Mouse (Mus musculus) hindbrain, postnatal 0 days (tissue): ENCODE measurements around the gene Gm42878. TPM values are rescaled to one million over a fixed set of nuclear protein-coding genes. Genes with fewer than 3 reads are reported as not detected.

Experiments used
- ATAC-seq: fragments of 200-750 bp; cut with Nextera tagmentation; 2 replicates; pipeline ENCODE4 v1.8.0; 2017; ENCODE audit warnings: mild to moderate bottlenecking, moderate TSS enrichment, moderate library complexity
- DNase-seq: peaks from one replicate; pipeline ENCODE4 v3.0.0-alpha.2; 2015; ENCODE audit warnings: low spot score
- H3K27ac ChIP-seq: fragments of 300-500 bp; sonication (generic); 2 replicates; pipeline ENCODE4 v1.5.1; 2014; ENCODE audit warnings: mild to moderate bottlenecking
- H3K27me3 ChIP-seq: fragments of 300-500 bp; sonication (generic); 2 replicates; pipeline ENCODE4 v1.6.1; 2014; ENCODE audit warnings: low read length, mixed read lengths; ENCODE audit not compliant: insufficient read depth
- H3K36me3 ChIP-seq: fragments of 300-500 bp; sonication (generic); 2 replicates; pipeline ENCODE4 v1.6.1; 2014; ENCODE audit warnings: low read length, mixed read lengths; ENCODE audit not compliant: insufficient read depth
- H3K4me1 ChIP-seq: fragments of 300-500 bp; sonication (generic); 2 replicates; pipeline ENCODE4 v1.6.1; 2014; ENCODE audit warnings: antibody characterized with exemption, low read length, mixed read lengths; ENCODE audit not compliant: insufficient read depth
- H3K4me2 ChIP-seq: fragments of 300-500 bp; sonication (generic); 2 replicates; pipeline ENCODE4 v1.6.1; 2014; ENCODE audit warnings: low read depth, mild to moderate bottlenecking, low read length, moderate library complexity, mixed read lengths
- H3K4me3 ChIP-seq: fragments of 300-500 bp; sonication (generic); 2 replicates; pipeline ENCODE4 v1.5.1; 2014; ENCODE audit warnings: low read length
- H3K9ac ChIP-seq: fragments of 300-500 bp; sonication (generic); replicated peaks from 2 replicates; pipeline ENCODE4 v1.6.1; 2014; ENCODE audit warnings: mild to moderate bottlenecking, low read length, moderate library complexity, mixed read lengths
- H3K9me3 ChIP-seq: fragments of 300-500 bp; sonication (generic); 2 replicates; pipeline ENCODE4 v1.6.1; 2016; ENCODE audit warnings: low read length, mixed read lengths
- CTCF ChIP-seq: IDR thresholded peaks from 2 replicates; pipeline ENCODE4 v1.5.1; 2016; ENCODE audit warnings: antibody characterized with exemption, control low read depth, low read depth
- WGBS: fragments of 180-500 bp; shearing (Covaris S2); extraction: QIAGEN DNeasy Blood & Tissue Kit; methylation state at CpG from one replicate; pipeline ENCODE4 v1.1.7; 2014; 5-methylcytosine and 5-hydroxymethylcytosine counted together
- polyA plus RNA-seq: library from polyadenylated mRNA; unstranded; fragments of >200 nt; fragmentation: Nextera tagmentation; extraction: Ambion mirVana; gene quantifications from 2 replicates; pipeline ENCODE4 v1.2.1, GENCODE M21; 2015
- total RNA-seq: library from RNA; depleted of rRNA; stranded (reverse); fragments of >200 nt; gene quantifications from 2 replicates; pipeline ENCODE4 v1.2.3, GENCODE M21; 2014

Gm42878 gene
- total and polyA plus RNA-seq, 2 experiments from 2014 or later, result not detected

DNA sequence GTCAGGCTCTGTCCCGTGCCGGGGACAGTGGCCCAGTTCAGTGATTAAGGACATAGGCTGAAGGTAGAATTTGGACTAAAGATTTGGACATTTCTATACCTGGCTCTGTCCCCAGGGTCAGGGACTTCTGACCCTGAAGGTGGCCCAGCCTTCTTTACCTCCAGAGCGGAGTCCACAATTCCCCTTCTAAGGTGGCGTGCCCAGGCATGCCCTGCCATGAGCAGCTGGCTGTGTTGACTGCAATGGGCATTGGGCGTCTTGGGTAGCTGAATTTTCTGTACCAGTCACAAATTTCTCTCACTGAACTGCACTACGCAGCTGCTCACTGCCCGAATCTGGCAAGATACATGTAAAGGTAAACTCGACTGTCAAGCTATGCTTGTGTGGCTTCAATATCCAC is 36.7 kb upstream of the Gm42878 start:
- no peak overlapping the region for H3K9ac ChIP-seq
- TF ChIP-seq CTCF, result no peak
- ATAC-seq, result no peak

DNA sequence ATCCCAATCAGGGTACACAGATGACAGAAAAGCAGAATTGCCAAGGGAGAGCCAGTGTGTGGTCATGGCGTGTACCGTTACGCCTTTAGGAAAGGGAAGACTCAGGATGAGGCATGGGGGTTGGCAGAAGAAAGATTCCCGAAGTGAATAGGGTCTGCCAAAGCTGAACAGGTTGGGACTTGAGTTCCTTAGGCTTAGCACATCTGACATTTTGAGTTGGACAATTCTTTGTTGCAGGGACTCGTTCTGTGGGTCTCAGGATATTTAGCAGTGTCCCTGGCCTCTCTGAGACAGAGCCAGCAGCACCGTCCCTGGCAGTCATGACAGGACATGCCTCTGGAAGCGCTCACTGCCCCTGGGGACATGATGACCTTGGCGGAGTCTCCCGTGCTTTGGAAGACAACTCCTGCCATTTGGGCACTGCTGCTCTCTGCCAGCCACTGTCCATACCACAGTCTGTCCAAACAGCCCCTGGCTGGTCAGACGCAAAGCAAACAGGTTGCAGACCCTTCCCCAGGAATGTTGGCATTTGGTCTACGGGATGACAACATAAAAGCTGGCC is 31.7 kb upstream of the Gm42878 start:
- H3K27me3 ChIP-seq, result no peaks in the 10 kb centered on the region
- H3K27ac ChIP-seq, result no peak overlapping the region
- peaks cover 30% of the 10 kb centered on the region for H3K36me3 ChIP-seq
- TF ChIP-seq CTCF, result no peak
- H3K4me3 ChIP-seq, result no peak overlapping the region
- no peak overlapping the region for H3K9ac ChIP-seq
- DNase-seq, result no peak
- no peaks in the 10 kb centered on the region for H3K4me1 ChIP-seq
- no peaks in the 10 kb centered on the region for H3K9me3 ChIP-seq
- 84% methylated on average over 11 of the region's 11 CpGs for WGBS
- H3K4me2 ChIP-seq, result no peak overlapping the region
- ATAC-seq, result no peak

More for the DNA sequence above, 36.7 kb upstream of the Gm42878 start:
- WGBS, result 89% methylated on average over 8 of the region's 8 CpGs
- peaks cover 8% of the 10 kb centered on the region; the same call in 1 of the 2 replicates for H3K36me3 ChIP-seq
- no peak overlapping the region for H3K4me3 ChIP-seq
- no peak overlapping the region for H3K4me2 ChIP-seq
- no peaks in the 10 kb centered on the region for H3K9me3 ChIP-seq
- no peak overlapping the region for H3K27ac ChIP-seq
- no peak for DNase-seq
- H3K27me3 ChIP-seq, result no peaks in the 10 kb centered on the region
- H3K4me1 ChIP-seq, result no peaks in the 10 kb centered on the region

- 94% methylated on average over 11 of the region's 11 CpGs for WGBS
These were observed 30.6 kb upstream of the Gm42878 start for GRCm38 (mm10) chr5:121575867-121576266.

DNA sequence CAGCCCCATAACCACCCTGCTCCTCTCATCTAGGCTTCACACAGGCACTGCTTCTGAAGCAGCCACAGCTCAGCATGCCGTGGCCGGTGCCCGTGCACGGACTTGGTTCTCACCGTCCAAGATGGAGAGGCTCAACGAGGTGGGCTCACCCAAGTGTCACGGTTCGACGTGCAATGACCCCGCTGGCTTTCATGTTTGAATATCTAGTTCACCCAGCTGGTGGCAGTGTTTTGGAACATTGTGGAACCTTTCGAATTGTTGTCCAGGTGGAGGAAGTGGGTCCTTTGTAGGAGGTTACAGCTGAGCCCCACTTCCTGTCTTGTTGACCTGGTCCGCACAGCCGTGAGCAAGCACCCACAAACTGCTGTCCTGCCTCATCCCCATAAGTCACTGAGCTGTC is 28.9 kb upstream of the Gm42878 start:
- TF ChIP-seq CTCF, result no peak
- Histone ChIP-seq H3K27ac (no peak overlapping the region), H3K4me2 (no peak overlapping the region), H3K4me3 (no peak overlapping the region), H3K36me3 (peaks cover 28% of the 10 kb centered on the region), H3K27me3 (no peaks in the 10 kb centered on the region), H3K9me3 (no peaks in the 10 kb centered on the region), H3K9ac (no peak overlapping the region), H3K4me1 (no peaks in the 10 kb centered on the region)
- ATAC-seq, result no peak
- WGBS, result 92% methylated on average over 13 of the region's 13 CpGs
- no peak for DNase-seq

More at GRCm38 (mm10) chr5:121575867-121576266, 30.6 kb upstream of the Gm42878 start:
- ATAC-seq, result no peak
- Histone ChIP-seq H3K36me3 (peaks cover 30% of the 10 kb centered on the region), H3K4me3 (no peak overlapping the region), H3K27me3 (no peaks in the 10 kb centered on the region), H3K4me2 (no peak overlapping the region), H3K27ac (no peak overlapping the region), H3K4me1 (no peaks in the 10 kb centered on the region), H3K9me3 (no peaks in the 10 kb centered on the region), H3K9ac (no peak overlapping the region)
- DNase-seq, result no peak
- TF ChIP-seq CTCF, result no peak

- no peak for DNase-seq
- ATAC-seq, result no peak
- Histone ChIP-seq H3K4me3 (no peak overlapping the region), H3K27ac (no peak overlapping the region), H3K9ac (no peak overlapping the region), H3K27me3 (no peaks in the 10 kb centered on the region), H3K4me1 (no peaks in the 10 kb centered on the region), H3K4me2 (no peak overlapping the region), H3K36me3 (peaks cover 17% of the 10 kb centered on the region), H3K9me3 (no peaks in the 10 kb centered on the region)
- TF ChIP-seq CTCF, result no peak
- WGBS, result 65% methylated on average over 1 of the region's 1 CpGs
These were observed 25.5 kb upstream of the Gm42878 start for GRCm38 (mm10) chr5:121570787-121571186.

- Histone ChIP-seq H3K4me1 (no peaks in the 10 kb centered on the region), H3K27ac (no peak overlapping the region), H3K9ac (no peak overlapping the region), H3K27me3 (no peaks in the 10 kb centered on the region), H3K4me2 (no peak overlapping the region), H3K36me3 (peaks cover 17% of the 10 kb centered on the region), H3K9me3 (no peaks in the 10 kb centered on the region), H3K4me3 (no peak overlapping the region)
- 68% methylated on average over 9 of the region's 9 CpGs for WGBS
- ATAC-seq (0 out of 2 replicates have a peak, but pooled peaks have one; percentile 38), DNase-seq (no peak)
- TF ChIP-seq CTCF, result no peak
These were observed 24.7 kb upstream of the Gm42878 start for GRCm38 (mm10) chr5:121569881-121570420.

GRCm38 (mm10) chr5:121566035-121566681 is 20.9 kb upstream of the Gm42878 start:
- no peaks in the 10 kb centered on the region for H3K27me3 ChIP-seq
- no peaks in the 10 kb centered on the region for H3K9me3 ChIP-seq
- 91% methylated on average over 16 of the region's 16 CpGs for WGBS
- H3K4me3 ChIP-seq, result no peak overlapping the region
- no peak overlapping the region for H3K4me2 ChIP-seq
- no peak overlapping the region for H3K9ac ChIP-seq
- no peaks in the 10 kb centered on the region for H3K4me1 ChIP-seq
- no peak for TF ChIP-seq CTCF
- no peak for DNase-seq
- no peak for ATAC-seq
- H3K36me3 ChIP-seq, result 0 out of 2 replicates have a peak, but pooled peaks cover 3% of the 10 kb centered on the region
- H3K27ac ChIP-seq, result no peak overlapping the region
